ENCODE assay signal across 9 mouse cellular contexts in the genomic region with DNA sequence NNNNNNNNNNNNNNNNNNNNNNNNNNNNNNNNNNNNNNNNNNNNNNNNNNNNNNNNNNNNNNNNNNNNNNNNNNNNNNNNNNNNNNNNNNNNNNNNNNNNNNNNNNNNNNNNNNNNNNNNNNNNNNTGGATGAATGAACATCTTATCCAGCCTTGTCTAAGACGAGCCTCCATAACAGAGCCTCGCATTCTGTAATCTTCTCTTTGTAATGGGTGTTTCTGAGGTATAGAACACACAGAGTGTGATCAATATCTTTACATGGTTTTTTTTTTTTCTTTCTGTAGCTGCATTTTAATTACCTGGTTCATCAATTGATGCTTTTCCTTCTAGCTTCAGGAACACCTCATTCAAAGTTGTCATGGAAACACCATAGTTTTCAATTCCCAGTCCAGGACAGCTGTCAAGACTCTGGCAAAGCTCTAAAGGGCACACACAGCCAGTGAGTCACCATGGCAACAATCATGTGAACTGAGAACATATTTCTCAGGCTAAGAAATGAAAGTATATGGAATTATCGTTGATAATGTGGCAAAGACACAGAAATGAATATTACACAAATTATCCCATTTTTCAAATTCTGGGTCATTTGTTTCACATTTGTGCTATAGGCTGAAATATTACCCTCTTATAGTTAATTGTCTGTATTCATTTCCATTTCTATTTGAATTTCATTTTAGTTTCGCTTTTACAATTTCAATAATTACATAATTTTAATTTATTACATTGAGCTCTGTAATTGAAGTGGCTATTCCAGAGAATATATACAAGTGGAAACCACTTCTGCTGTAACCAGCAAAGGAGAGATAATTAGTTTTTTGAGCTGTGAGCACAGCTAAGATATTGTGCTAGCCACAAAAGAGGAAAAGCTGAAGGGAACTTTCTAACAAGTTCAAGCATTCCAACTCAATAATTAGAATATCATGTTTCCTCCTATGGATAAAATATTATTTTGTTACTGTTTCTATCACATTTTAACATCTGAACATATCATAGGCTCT. TPM values are rescaled to one million over a fixed set of nuclear protein-coding genes. Genes with fewer than 3 reads are reported as not detected.
DNase-seq lines count a peak whose midpoint lies in the region; ATAC-seq lines count a peak whose summit lies in the region.
"Had no signal": no experiment of that assay in that cellular context is flagged by ENCODE, and none has a peak within 500 bp of the region (broad histone marks: within the 10 kb centered on the region; RNA-seq: fewer than 3 reads in every experiment).

No protein-coding gene starts in this region.

- H3K4me3 ChIP-seq in neural tube, embryonic 14.5 days (ENCODE audit: low read depth, low read length): no peak overlapping the region
- no peak overlapping the region for H3K4me3 ChIP-seq in hindbrain, embryonic 16.5 days (ENCODE audit: low read length)

- H3K9me3 ChIP-seq in neural tube, embryonic 14.5 days (ENCODE audit: control insufficient read depth, low read length): no peaks in the 10 kb centered on the region
- H3K9me3 ChIP-seq in hindbrain, embryonic 16.5 days (ENCODE audit: control insufficient read depth, low read length): no peaks in the 10 kb centered on the region

- ATAC-seq in neural tube, embryonic 14.5 days (ENCODE audit: low read depth): peak; percentile 69; the same call in 1 of the 2 replicates
- peak; percentile 76; the same call in 1 of the 2 replicates for ATAC-seq in hindbrain, embryonic 16.5 days

- no peak overlapping the region for H3K4me2 ChIP-seq in neural tube, embryonic 14.5 days (ENCODE audit: low read depth, low read length)
- no peak overlapping the region for H3K4me2 ChIP-seq in hindbrain, embryonic 16.5 days (ENCODE audit: low read length)

- no peaks in the 10 kb centered on the region for H3K36me3 ChIP-seq in neural tube, embryonic 14.5 days (ENCODE audit: control insufficient read depth, insufficient read depth, low read length)
- no peaks in the 10 kb centered on the region for H3K36me3 ChIP-seq in hindbrain, embryonic 16.5 days (ENCODE audit: control insufficient read depth, insufficient read depth, low read length)

- H3K9ac ChIP-seq in neural tube, embryonic 14.5 days (replicated peaks; ENCODE audit: low read depth, low read length): no peak overlapping the region
- H3K9ac ChIP-seq in hindbrain, embryonic 16.5 days (ENCODE audit: low read depth, low read length): no peak overlapping the region

- H3K27me3 ChIP-seq in neural tube, embryonic 14.5 days (ENCODE audit: control insufficient read depth, insufficient read depth, low read length): no peaks in the 10 kb centered on the region
- H3K27me3 ChIP-seq in hindbrain, embryonic 16.5 days (replicated peaks; ENCODE audit: control insufficient read depth, insufficient read depth, low read length): no peaks in the 10 kb centered on the region

- no peaks in the 10 kb centered on the region for H3K4me1 ChIP-seq in neural tube, embryonic 14.5 days (ENCODE audit: control insufficient read depth, insufficient read depth, low read length)
- peaks cover 4% of the 10 kb centered on the region for H3K4me1 ChIP-seq in hindbrain, embryonic 16.5 days (ENCODE audit: control insufficient read depth, insufficient read depth, low read depth, low read length)

- no peak for DNase-seq in neural tube, embryonic 10.5 days (ENCODE audit: extremely low spot score, low spot score)
- DNase-seq in fibroblast of lung, adult 2 months (ENCODE audit: low read depth): peak; percentile 5
- peak; percentile 29 for DNase-seq in telencephalon, adult 2 months (ENCODE audit: low read depth, low spot score)
- no peak for DNase-seq in cerebellum, adult 18-20 months
- no peak for DNase-seq in testis, postnatal 14 days (ENCODE audit: low spot score)
- DNase-seq: kidney, postnatal 25 days; lung, adult 18-20 months had no signal

- no peak overlapping the region for H3K27ac ChIP-seq in neural tube, embryonic 14.5 days (ENCODE audit: low read depth, low read length)
- H3K27ac ChIP-seq in hindbrain, embryonic 16.5 days (ENCODE audit: low read depth, low read length): 0 out of 2 replicates have a peak overlapping the region, but pooled peaks have one; percentile 34

- WGBS in neural tube, embryonic 14.5 days: 54% methylated on average over 4 of the region's 4 CpGs
- whole genome bisulfite sequencing in hindbrain, embryonic 16.5 days: 41% methylated on average over 4 of the region's 4 CpGs

RNA-seq across cellular contexts. Expression of a gene that starts 33.9 kb away (rescaled TPM):
- 1.9 and 2.7 TPM in 2 replicates for polyA plus RNA-seq in neural tube, embryonic 14.5 days (2014; fragmentation: Nextera tagmentation; extraction: Ambion mirVana)
- 1.4 and 1.5 TPM in 2 replicates for polyA plus RNA-seq in hindbrain, embryonic 16.5 days (2015; fragmentation: Nextera tagmentation; extraction: Ambion mirVana)

Comparison
In these comparisons a context has a peak if more than half of its experiments do, and no peak if none do; other contexts are left out.
1. DNase-seq: peak in fibroblast of lung, adult 2 months (single experiment) and telencephalon, adult 2 months (single experiment); none in neural tube, embryonic 10.5 days (single experiment), cerebellum, adult 18-20 months (0 of 2) and testis, postnatal 14 days (single experiment).